Mouse (Mus musculus) forebrain, embryonic 13.5 days (tissue): Measurements from ENCODE around the gene D330045A20Rik. TPM values are rescaled to one million over a fixed set of nuclear protein-coding genes. Genes with fewer than 3 reads are reported as not detected.
"Not testable (repeated sequence)": the region's sequence is repeated elsewhere in the genome, so short reads cannot be mapped to it uniquely, and the experiment has no call there.

Source experiments
- ATAC-seq: fragments of 200-750 bp; cut with Nextera tagmentation; 2 replicates; pipeline ENCODE4 v1.8.0; 2017
- H3K27ac ChIP-seq: fragments of 300-500 bp; sonication (generic); 2 replicates; pipeline ENCODE4 v1.5.1; 2015; ENCODE audit warnings: inconsistent platforms, mild to moderate bottlenecking, moderate library complexity
- H3K27me3 ChIP-seq: fragments of 300-500 bp; sonication (generic); 2 replicates; pipeline ENCODE4 v1.6.1; 2015; ENCODE audit warnings: mild to moderate bottlenecking, inconsistent platforms
- H3K36me3 ChIP-seq: fragments of 300-500 bp; sonication (generic); 2 replicates; pipeline ENCODE4 v1.6.1; 2015; ENCODE audit warnings: mild to moderate bottlenecking, inconsistent platforms; ENCODE audit not compliant: poor library complexity, severe bottlenecking
- H3K4me1 ChIP-seq: fragments of 300-500 bp; sonication (generic); 2 replicates; pipeline ENCODE4 v1.6.1; 2015; ENCODE audit warnings: inconsistent platforms
- H3K4me2 ChIP-seq: fragments of 300-500 bp; sonication (generic); 2 replicates; pipeline ENCODE4 v1.6.1; 2015; ENCODE audit warnings: inconsistent platforms, mild to moderate bottlenecking, moderate library complexity
- H3K4me3 ChIP-seq: fragments of 300-500 bp; sonication (generic); 2 replicates; pipeline ENCODE4 v1.5.1; 2015; ENCODE audit warnings: mild to moderate bottlenecking, inconsistent platforms
- H3K9ac ChIP-seq: fragments of 300-500 bp; sonication (generic); 2 replicates; pipeline ENCODE4 v1.6.1; 2015; ENCODE audit warnings: mild to moderate bottlenecking, inconsistent platforms
- H3K9me3 ChIP-seq: fragments of 300-500 bp; sonication (generic); replicated peaks from 2 replicates; pipeline ENCODE4 v1.6.1; 2016; ENCODE audit warnings: inconsistent platforms
- WGBS: fragments of 180-500 bp; shearing (Covaris S2); methylation state at CpG from one replicate; pipeline ENCODE4 v1.1.7; 2015; 5-methylcytosine and 5-hydroxymethylcytosine counted together
- polyA plus RNA-seq: library from polyadenylated mRNA; unstranded; fragments of >200 nt; fragmentation: Nextera tagmentation; extraction: Ambion mirVana; gene quantifications from 2 replicates; pipeline ENCODE4 v1.2.1, GENCODE M21; 2015

Gene D330045A20Rik
- polyA plus RNA-seq: 1.9 TPM in 2 replicates

DNA sequence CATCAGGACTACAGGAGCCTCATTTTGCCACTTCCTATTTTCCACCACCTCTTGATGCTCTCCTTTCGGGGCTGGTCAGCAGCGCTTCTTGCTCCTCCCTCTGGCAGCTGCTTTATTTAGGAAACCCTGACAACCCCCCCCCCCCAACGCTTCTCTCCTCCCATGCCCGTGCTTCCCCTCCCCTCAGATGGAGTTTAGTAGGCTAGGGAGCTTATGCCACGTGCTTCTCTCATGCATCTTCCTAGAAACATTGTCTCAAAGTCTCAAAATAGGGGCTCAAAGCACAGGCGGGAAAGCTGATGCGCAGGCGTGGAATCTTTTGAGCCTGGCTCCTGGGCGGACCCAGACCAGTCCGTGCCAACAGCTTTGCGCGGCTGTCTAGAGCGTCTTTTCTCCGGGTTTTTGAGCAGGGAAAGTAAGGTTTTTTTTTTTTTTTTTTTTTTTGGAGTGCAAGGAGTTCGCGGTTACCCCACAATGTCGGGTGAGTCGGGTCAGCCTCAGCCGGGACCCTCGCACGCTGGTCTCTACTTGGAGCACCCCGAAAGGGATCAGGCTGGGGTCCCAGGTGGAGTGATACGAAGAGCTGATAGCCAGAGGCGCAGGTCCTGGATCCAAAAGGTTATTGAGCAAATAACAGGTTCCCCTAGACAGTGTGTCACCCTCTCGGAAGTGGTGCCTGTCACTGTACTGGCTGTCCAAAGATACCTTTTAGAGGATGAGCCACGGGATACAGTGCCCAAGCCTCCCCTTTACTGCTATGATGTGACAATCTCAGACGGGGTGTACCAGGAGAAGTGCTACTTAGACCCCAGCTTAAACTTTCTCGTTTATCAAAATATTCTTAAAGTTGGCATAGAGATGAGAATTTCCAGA, at the start of gene D330045A20Rik:
D330045A20Rik (plus strand) TSS at position 346 of the 873 bp plus-strand sequence.
- Histone ChIP-seq H3K4me2 (peak within 1 kb of the TSS; percentile 58), H3K27ac (no peak within 1 kb of the TSS), H3K4me1 (no peaks in the 10 kb centered on the region), H3K36me3 (no peaks in the 10 kb centered on the region), H3K27me3 (no peaks in the 10 kb centered on the region), H3K4me3 (peak within 1 kb of the TSS; percentile 35), H3K9me3 (no peaks in the 10 kb centered on the region), H3K9ac (no peak within 1 kb of the TSS)
- peak; percentile 93 for ATAC-seq
- WGBS: 21% methylated on average over 28 of the region's 28 CpGs

DNA sequence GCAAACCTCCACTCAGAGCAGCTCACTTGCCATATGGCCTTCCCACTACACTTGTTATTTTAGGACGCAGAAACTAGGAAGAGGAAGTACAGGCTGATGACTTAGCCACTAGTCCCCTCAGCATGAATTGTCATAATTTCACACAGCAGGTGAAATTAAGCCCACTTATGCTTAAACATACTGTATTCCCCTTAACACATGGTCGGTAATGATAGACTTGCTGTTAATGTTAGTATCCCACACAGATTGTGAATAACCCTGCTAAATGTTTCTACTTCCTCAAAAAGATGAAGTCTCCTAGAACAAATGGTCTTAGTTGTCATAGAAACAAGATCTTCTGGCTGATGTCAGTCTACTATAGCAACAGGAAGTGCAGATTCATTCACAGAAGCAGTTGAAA, 47.6 kb upstream of the D330045A20Rik start:
- Histone ChIP-seq H3K9ac (no peak overlapping the region), H3K36me3 (no peaks in the 10 kb centered on the region), H3K9me3 (no peaks in the 10 kb centered on the region), H3K27ac (no peak overlapping the region), H3K4me3 (no peak overlapping the region), H3K27me3 (peaks cover 6% of the 10 kb centered on the region; the same call in 1 of the 2 replicates), H3K4me2 (no peak overlapping the region), H3K4me1 (no peaks in the 10 kb centered on the region)
- WGBS: 74% methylated on average over 2 of the region's 2 CpGs
- no peak for ATAC-seq

DNA sequence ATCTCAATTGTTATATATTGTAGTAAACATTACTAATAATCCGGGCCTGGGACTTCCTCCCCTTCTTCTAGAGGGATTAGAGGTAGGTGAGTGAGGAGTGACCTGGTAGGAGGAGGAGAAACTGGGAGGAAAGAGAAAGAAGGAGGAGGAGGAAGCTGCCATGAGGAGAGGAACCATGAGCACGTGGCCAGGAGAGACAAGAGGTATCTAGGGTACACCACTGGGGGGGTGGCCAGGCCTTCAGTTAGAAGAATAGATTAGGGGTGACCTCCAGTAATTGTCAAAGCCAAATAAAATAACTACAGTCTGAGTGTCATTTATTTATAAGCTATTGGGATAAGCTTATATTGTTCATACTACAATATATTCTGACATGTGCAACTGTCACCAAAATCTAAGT, 45.0 kb upstream of the D330045A20Rik start:
- H3K27ac ChIP-seq: no peak overlapping the region
- no peak for ATAC-seq
- no peak overlapping the region for H3K4me2 ChIP-seq
- no peak overlapping the region for H3K9ac ChIP-seq
- H3K36me3 ChIP-seq: no peaks in the 10 kb centered on the region
- peaks cover 6% of the 10 kb centered on the region; the same call in 1 of the 2 replicates for H3K27me3 ChIP-seq
- 74% methylated on average over 2 of the region's 2 CpGs for WGBS
- no peaks in the 10 kb centered on the region for H3K4me1 ChIP-seq
- H3K4me3 ChIP-seq: no peak overlapping the region
- no peaks in the 10 kb centered on the region for H3K9me3 ChIP-seq

DNA sequence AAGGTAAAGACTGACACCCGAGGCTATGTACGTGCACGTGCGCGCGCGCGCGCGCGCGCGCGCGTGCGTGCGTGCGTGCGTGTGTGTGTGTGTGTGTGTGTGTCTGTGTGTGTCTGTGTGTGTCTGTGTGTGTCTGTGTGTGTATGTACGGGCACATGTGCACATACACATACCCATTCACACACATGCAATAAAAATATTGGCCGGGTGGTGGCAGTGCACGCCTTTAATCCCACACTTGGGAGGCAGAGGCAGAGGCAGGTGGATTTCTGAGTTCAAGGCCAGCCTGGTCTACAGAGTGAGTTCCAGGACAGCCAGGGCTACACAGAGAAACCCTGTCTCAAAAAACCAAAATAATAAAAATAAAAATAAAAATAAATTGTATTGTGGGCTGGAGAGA, 39.1 kb upstream of the D330045A20Rik start:
- H3K9me3 ChIP-seq, H3K36me3 ChIP-seq, ATAC-seq, H3K27ac ChIP-seq, H3K4me1 ChIP-seq, H3K4me2 ChIP-seq, H3K27me3 ChIP-seq, H3K9ac ChIP-seq, H3K4me3 ChIP-seq: not testable (repeated sequence)
- 97% methylated on average over 22 of the region's 22 CpGs for WGBS

DNA sequence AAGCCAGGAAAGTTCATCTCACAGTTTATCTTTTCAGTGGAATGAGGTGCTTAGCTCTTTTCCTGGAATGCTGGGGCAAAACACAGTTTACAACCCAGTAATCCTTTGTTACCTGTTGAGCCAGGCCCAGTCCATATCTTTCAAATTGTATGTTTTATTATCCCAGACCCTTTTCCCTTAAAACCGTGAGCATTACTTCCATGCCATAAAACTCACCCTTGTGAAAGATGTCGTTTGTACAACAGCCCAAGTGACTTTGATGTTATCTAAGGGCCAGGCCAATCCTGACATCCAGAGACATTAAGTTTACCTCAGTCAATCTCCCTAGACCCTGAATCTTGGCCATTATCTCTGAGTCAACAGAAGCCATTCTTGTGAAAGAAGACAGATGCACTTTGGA, 23.4 kb upstream of the D330045A20Rik start:
- Histone ChIP-seq H3K27me3 (no peaks in the 10 kb centered on the region), H3K27ac (no peak overlapping the region), H3K4me3 (no peak overlapping the region), H3K4me2 (no peak overlapping the region), H3K4me1 (no peaks in the 10 kb centered on the region), H3K9ac (no peak overlapping the region), H3K9me3 (no peaks in the 10 kb centered on the region), H3K36me3 (no peaks in the 10 kb centered on the region)
- no peak for ATAC-seq
- WGBS: 82% methylated on average over 2 of the region's 2 CpGs

DNA sequence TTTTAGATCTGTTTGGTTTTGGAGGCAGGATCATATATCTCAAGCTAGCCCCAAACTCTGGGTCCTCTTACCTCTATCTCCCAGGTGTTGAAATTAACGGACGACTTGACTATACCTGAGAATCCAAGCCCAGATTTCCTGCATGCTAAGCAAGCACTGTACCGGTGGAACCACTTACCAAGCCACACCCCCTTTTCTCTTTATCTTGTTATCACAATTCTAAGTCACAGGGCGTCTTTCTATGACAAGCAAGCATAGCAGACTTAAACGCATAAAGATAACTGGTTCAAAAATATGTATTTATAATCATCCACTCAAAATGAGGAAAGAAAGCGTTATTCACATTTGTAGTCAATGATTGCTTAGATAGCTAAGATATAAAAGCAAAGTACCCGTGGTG, 1.9 kb downstream of the D330045A20Rik start:
- H3K9ac ChIP-seq: no peak overlapping the region
- no peak overlapping the region for H3K27ac ChIP-seq
- no peaks in the 10 kb centered on the region for H3K9me3 ChIP-seq
- no peaks in the 10 kb centered on the region for H3K36me3 ChIP-seq
- no peak for ATAC-seq
- H3K4me2 ChIP-seq: no peak overlapping the region
- no peak overlapping the region for H3K4me3 ChIP-seq
- H3K27me3 ChIP-seq: no peaks in the 10 kb centered on the region
- WGBS: 72% methylated on average over 7 of the region's 7 CpGs
- no peaks in the 10 kb centered on the region for H3K4me1 ChIP-seq

DNA sequence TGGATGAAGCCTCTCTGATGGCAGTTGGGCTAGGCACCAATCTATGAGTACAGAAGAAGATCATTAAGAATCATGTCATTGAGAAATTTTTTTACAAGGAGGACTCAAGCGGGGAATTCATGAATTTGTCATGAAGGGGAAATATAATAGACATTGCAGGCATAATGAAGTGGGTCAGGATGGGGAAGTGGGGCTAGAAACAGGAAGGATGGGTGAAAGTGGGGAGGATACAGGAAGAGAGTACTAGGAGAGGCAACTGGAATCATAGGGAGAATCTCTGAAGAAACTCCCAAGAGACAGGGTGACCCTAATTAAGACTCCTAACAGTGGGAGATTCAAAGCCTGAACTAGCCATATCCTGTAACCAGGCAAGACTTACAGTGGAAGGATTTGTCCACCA, 4.8 kb downstream of the D330045A20Rik start:
- no peak for ATAC-seq
- no peak overlapping the region for H3K27ac ChIP-seq
- H3K27me3 ChIP-seq: no peaks in the 10 kb centered on the region
- no peaks in the 10 kb centered on the region for H3K36me3 ChIP-seq
- no peaks in the 10 kb centered on the region for H3K4me1 ChIP-seq
- WGBS: 70% methylated on average over 1 of the region's 1 CpGs
- H3K9ac ChIP-seq: no peak overlapping the region
- H3K4me2 ChIP-seq: no peak overlapping the region
- H3K9me3 ChIP-seq: no peaks in the 10 kb centered on the region
- H3K4me3 ChIP-seq: no peak overlapping the region

DNA sequence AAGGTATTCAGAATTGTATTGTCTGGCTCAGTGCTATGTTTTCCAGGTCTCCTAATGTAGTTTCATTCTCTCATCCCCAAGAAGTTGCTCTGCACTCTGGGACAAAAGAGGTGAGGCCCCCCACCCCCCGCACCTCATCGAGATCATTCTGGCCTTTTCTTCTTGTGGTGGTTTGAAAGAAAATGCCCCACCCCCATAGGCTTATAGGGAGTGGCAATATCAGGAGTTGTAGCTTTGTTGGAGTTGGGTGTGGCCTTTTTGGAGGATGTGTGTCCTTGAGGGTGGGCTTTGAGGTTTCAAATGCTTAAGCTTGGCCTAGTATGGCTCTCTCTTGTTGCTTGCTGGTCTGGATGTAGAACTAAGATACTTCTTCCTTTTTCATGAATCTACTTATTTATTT, 36.0 kb downstream of the D330045A20Rik start:
- 88% methylated on average over 2 of the region's 2 CpGs for WGBS
- H3K4me3 ChIP-seq: no peak overlapping the region
- H3K4me2 ChIP-seq: no peak overlapping the region
- no peaks in the 10 kb centered on the region for H3K36me3 ChIP-seq
- H3K27ac ChIP-seq: no peak overlapping the region
- ATAC-seq: no peak
- H3K27me3 ChIP-seq: no peaks in the 10 kb centered on the region
- no peaks in the 10 kb centered on the region for H3K9me3 ChIP-seq
- H3K4me1 ChIP-seq: no peaks in the 10 kb centered on the region
- no peak overlapping the region for H3K9ac ChIP-seq

DNA sequence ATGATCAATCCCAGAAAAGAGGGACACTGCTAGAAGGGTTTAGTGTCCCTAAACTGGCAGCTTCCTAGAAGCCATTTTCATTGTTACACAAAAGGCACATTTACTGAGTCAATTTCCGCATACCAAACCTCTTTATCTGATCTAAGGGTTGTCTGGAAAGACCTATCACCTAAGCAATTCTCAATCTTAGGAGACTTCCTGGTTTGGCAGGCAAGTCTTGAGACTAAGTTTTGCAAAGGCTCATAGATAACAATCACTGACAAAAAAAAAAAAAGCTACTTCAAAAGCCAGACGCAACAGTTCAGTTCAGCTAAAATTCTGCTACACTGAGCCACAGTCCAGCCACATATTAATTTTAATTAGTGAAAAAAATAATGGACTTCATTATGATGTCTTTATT, 39.1 kb downstream of the D330045A20Rik start:
- H3K36me3 ChIP-seq: no peaks in the 10 kb centered on the region
- H3K4me2 ChIP-seq: no peak overlapping the region
- ATAC-seq: no peak
- H3K4me3 ChIP-seq: no peak overlapping the region
- H3K27me3 ChIP-seq: no peaks in the 10 kb centered on the region
- 84% methylated on average over 2 of the region's 2 CpGs for WGBS
- H3K9me3 ChIP-seq: no peaks in the 10 kb centered on the region
- H3K4me1 ChIP-seq: no peaks in the 10 kb centered on the region
- no peak overlapping the region for H3K9ac ChIP-seq
- H3K27ac ChIP-seq: no peak overlapping the region

DNA sequence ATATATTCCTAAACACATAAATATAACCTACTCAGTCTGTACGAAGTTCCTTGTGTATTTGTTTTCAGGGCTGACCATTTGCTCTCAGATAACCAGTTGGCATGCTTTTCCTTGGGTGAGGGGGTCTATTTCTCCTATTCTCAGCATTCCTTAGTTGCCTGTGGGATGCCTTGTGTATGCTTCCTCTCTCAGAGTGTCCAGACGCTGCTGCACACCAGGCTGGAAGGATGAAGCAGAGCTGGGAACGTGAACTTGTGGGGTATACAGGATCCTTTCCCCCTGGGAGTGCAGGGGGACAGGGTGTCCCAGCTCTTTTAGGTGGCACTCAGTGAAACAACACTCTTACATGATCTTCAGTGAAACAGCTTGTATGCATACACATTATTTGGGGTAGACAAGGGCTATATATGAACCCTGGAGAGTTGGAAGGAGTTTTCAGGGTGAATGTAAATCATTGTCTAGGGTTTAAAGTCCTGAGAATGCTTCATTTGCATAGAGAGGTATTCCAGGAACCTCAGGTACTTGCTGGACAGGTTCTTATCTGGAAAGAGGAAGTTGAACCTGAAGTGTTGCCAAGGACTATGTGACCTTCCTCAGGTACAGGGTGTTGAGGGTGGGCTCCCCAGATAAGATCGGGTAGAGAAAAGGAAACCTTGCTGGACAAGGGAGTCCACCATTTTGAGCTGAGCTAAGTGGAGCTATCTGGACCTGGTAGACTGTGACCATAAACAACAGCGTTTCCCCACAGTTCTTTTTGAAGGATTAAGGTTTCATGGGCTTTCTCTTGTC, 44.3 kb downstream of the D330045A20Rik start:
- no peaks in the 10 kb centered on the region for H3K4me1 ChIP-seq
- H3K27me3 ChIP-seq: no peaks in the 10 kb centered on the region
- WGBS: 81% methylated on average over 5 of the region's 5 CpGs
- H3K27ac ChIP-seq: no peak overlapping the region
- H3K36me3 ChIP-seq: no peaks in the 10 kb centered on the region
- no peak overlapping the region for H3K4me3 ChIP-seq
- no peaks in the 10 kb centered on the region for H3K9me3 ChIP-seq
- no peak overlapping the region for H3K4me2 ChIP-seq
- ATAC-seq: no peak
- H3K9ac ChIP-seq: no peak overlapping the region

DNA sequence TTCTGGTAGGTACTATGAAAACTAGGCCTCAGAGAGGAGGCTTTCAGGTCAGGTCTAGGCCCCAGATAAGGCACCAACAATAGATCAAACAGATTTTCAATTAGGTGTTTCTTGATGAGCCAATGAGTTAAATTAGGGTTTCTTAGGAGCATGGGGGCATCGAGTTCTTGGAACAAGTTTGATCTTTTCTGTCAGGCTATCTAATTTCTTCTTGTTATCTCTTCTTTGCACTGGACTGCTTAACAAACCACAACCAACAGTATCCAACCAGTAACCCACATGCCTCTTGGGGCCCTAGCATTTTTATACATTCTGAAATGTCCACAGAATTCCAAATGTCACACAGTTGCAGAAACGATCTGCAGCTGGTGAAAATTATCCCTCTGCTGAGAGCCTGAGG, 45.6 kb downstream of the D330045A20Rik start:
- ATAC-seq: no peak
- Histone ChIP-seq H3K9ac (no peak overlapping the region), H3K4me1 (no peaks in the 10 kb centered on the region), H3K27ac (no peak overlapping the region), H3K36me3 (no peaks in the 10 kb centered on the region), H3K4me3 (no peak overlapping the region), H3K27me3 (no peaks in the 10 kb centered on the region), H3K4me2 (no peak overlapping the region), H3K9me3 (no peaks in the 10 kb centered on the region)
- 89% methylated on average over 2 of the region's 2 CpGs for WGBS

DNA sequence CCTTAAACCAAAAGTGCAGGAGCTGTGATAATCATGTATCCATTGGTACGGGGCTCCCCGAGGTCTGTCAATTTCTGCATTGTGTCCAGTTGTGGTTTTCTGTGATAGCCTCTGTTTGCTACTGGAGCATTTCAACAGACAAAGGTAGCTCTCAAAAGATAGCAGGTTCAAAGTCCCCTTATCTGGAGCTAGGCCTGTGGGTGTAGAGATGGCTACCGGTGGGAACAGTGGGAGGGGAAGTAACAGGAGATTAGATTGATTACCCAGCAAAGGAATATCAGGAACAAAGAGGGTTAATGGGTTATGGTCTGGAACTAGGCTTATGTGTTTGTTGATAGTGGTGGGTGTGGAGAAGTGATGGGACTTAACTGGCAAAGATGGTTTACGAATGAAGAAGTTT, 46.8 kb downstream of the D330045A20Rik start:
- Histone ChIP-seq H3K9ac (no peak overlapping the region), H3K4me1 (no peaks in the 10 kb centered on the region), H3K4me2 (no peak overlapping the region), H3K9me3 (no peaks in the 10 kb centered on the region), H3K27me3 (no peaks in the 10 kb centered on the region), H3K4me3 (no peak overlapping the region), H3K27ac (no peak overlapping the region), H3K36me3 (no peaks in the 10 kb centered on the region)
- WGBS: 94% methylated on average over 4 of the region's 4 CpGs
- ATAC-seq: no peak
